Comparison of ENCODE assay signal across 8 mouse cellular contexts in genomic region chr2:153348100-153348831, GRCm38 (mm10). TPM values are rescaled to one million over a fixed set of nuclear protein-coding genes. Genes with fewer than 3 reads are reported as not detected.
A peak's percentile ranks its signal among the peaks of the same experiment; 100 is the strongest.
DNase-seq lines count a peak whose midpoint lies in the region; ATAC-seq and TF ChIP-seq lines count a peak whose summit lies in the region.

No protein-coding gene starts in this region.

- WGBS in neural tube, embryonic 11.5 days, result 77% methylated on average over 6 of the region's 6 CpGs
- 63% methylated on average over 6 of the region's 6 CpGs for WGBS in forebrain, embryonic 12.5 days
- WGBS in liver, embryonic 12.5 days (ENCODE audit: insufficient replicate concordance), result 15% methylated on average over 6 of the region's 6 CpGs
- 43% methylated on average over 6 of the region's 6 CpGs for WGBS in stomach, postnatal 0 days

- peaks cover 12% of the 10 kb centered on the region for H3K4me1 ChIP-seq in neural tube, embryonic 11.5 days (ENCODE audit: control insufficient read depth, insufficient read depth, low read length)
- H3K4me1 ChIP-seq in forebrain, embryonic 12.5 days, result peaks cover 39% of the 10 kb centered on the region
- peaks cover 69% of the 10 kb centered on the region for H3K4me1 ChIP-seq in liver, embryonic 12.5 days
- no peaks in the 10 kb centered on the region; the same call in 1 of the 2 replicates for H3K4me1 ChIP-seq in stomach, postnatal 0 days (replicated peaks; ENCODE audit: control insufficient read depth, insufficient read depth)

- H3K27ac ChIP-seq in neural tube, embryonic 11.5 days (ENCODE audit: low read depth, low read length), result no peak overlapping the region
- H3K27ac ChIP-seq in forebrain, embryonic 12.5 days, result no peak overlapping the region
- H3K27ac ChIP-seq in liver, embryonic 12.5 days, result peak overlapping the region; percentile 78
- no peak overlapping the region for H3K27ac ChIP-seq in stomach, postnatal 0 days (replicated peaks)

- TF ChIP-seq EP300 in stomach, postnatal 0 days (optimal IDR thresholded peaks at IDR 0.05), result no peak

- peak overlapping the region; percentile 76 for H3K4me2 ChIP-seq in neural tube, embryonic 11.5 days (ENCODE audit: low read depth)
- peak overlapping the region; percentile 62 for H3K4me2 ChIP-seq in forebrain, embryonic 12.5 days
- peak overlapping the region; percentile 79 for H3K4me2 ChIP-seq in liver, embryonic 12.5 days
- H3K4me2 ChIP-seq in stomach, postnatal 0 days (replicated peaks; ENCODE audit: low read depth), result 0 out of 2 replicates have a peak overlapping the region, but pooled peaks have one; percentile 14

- TF ChIP-seq CTCF in stomach, postnatal 0 days (IDR thresholded peaks at IDR 0.05; ENCODE audit: low read depth), result no peak

- no peak for DNase-seq in neural tube, embryonic 11.5 days (ENCODE audit: low spot score)
- no peak for DNase-seq in neural tube, embryonic 10.5 days (ENCODE audit: extremely low spot score, low spot score)
- DNase-seq in stomach, postnatal 0 days (ENCODE audit: low spot score), result no peak
- DNase-seq in embryo, embryonic 9.5 days (ENCODE audit: extremely low spot score), result no peak
- DNase-seq in urinary bladder, adult 2 months (ENCODE audit: low spot score), result no peak

- no peak overlapping the region for H3K9ac ChIP-seq in neural tube, embryonic 11.5 days (ENCODE audit: low read length)
- H3K9ac ChIP-seq in forebrain, embryonic 12.5 days, result 0 out of 2 replicates have a peak overlapping the region, but pooled peaks have one; percentile 25
- peak overlapping the region; percentile 98 for H3K9ac ChIP-seq in liver, embryonic 12.5 days
- no peak overlapping the region for H3K9ac ChIP-seq in stomach, postnatal 0 days (ENCODE audit: low read length)

- no peaks in the 10 kb centered on the region for H3K9me3 ChIP-seq in neural tube, embryonic 11.5 days (ENCODE audit: control insufficient read depth, low read length)
- H3K9me3 ChIP-seq in forebrain, embryonic 12.5 days, result no peaks in the 10 kb centered on the region
- no peaks in the 10 kb centered on the region for H3K9me3 ChIP-seq in liver, embryonic 12.5 days (replicated peaks)
- no peaks in the 10 kb centered on the region for H3K9me3 ChIP-seq in stomach, postnatal 0 days (ENCODE audit: control insufficient read depth, low read length)

- no peak for ATAC-seq in neural tube, embryonic 11.5 days (ENCODE audit: insufficient read depth, low FRiP score, low TSS enrichment)
- no peak for ATAC-seq in forebrain, embryonic 12.5 days (ENCODE audit: low FRiP score)
- ATAC-seq in liver, embryonic 12.5 days, result no peak
- no peak for ATAC-seq in stomach, postnatal 0 days (ENCODE audit: low FRiP score, low TSS enrichment)
- ATAC-seq in granulocyte monocyte progenitor cell, adult 5-6 weeks (replicated peaks; ENCODE audit: poor library complexity, severe bottlenecking), result no peak

- H3K27me3 ChIP-seq in neural tube, embryonic 11.5 days (ENCODE audit: control insufficient read depth, insufficient read depth, low read length), result no peaks in the 10 kb centered on the region
- no peaks in the 10 kb centered on the region for H3K27me3 ChIP-seq in forebrain, embryonic 12.5 days
- no peaks in the 10 kb centered on the region for H3K27me3 ChIP-seq in liver, embryonic 12.5 days (replicated peaks)
- no peaks in the 10 kb centered on the region for H3K27me3 ChIP-seq in stomach, postnatal 0 days (ENCODE audit: control insufficient read depth, insufficient read depth, low read length)

- peak overlapping the region; percentile 97; the same call in 1 of the 2 replicates for H3K4me3 ChIP-seq in neural tube, embryonic 11.5 days (ENCODE audit: low read depth, low read length)
- H3K4me3 ChIP-seq in forebrain, embryonic 12.5 days (replicated peaks), result peak overlapping the region; percentile 91
- H3K4me3 ChIP-seq in liver, embryonic 12.5 days, result peak overlapping the region; percentile 98
- no peak overlapping the region; the same call in 1 of the 2 replicates for H3K4me3 ChIP-seq in stomach, postnatal 0 days (ENCODE audit: low read depth, low read length)

- 0 out of 2 replicates have a peak, but pooled peaks cover under 1% of the 10 kb centered on the region for H3K36me3 ChIP-seq in neural tube, embryonic 11.5 days (ENCODE audit: control insufficient read depth, insufficient read depth, low read length)
- H3K36me3 ChIP-seq in forebrain, embryonic 12.5 days (replicated peaks), result peaks cover 12% of the 10 kb centered on the region
- H3K36me3 ChIP-seq in liver, embryonic 12.5 days, result peaks cover 23% of the 10 kb centered on the region
- H3K36me3 ChIP-seq in stomach, postnatal 0 days (ENCODE audit: control insufficient read depth, insufficient read depth, low read length), result no peaks in the 10 kb centered on the region

RNA-seq across cellular contexts. Expression of gene Asxl1, which starts 2.6 kb away (rescaled TPM):
- 20.7 and 24.6 TPM in 2 replicates for polyA plus RNA-seq in neural tube, embryonic 11.5 days (2014; fragmentation: Nextera tagmentation; extraction: Ambion mirVana)
- polyA plus RNA-seq in forebrain, embryonic 12.5 days (2016; fragmentation: Nextera tagmentation; extraction: Ambion mirVana), result 15.2 and 19.3 TPM in 2 replicates
- polyA plus RNA-seq in liver, embryonic 12.5 days (2016; fragmentation: Nextera tagmentation; extraction: Ambion mirVana), result 12.2 and 12.5 TPM in 2 replicates
- 5.9 TPM in 2 replicates for polyA plus RNA-seq in stomach, postnatal 0 days (2015; fragmentation: Nextera tagmentation; extraction: Ambion mirVana)
- total RNA-seq in granulocyte monocyte progenitor cell, adult 5-6 weeks (2014; fragmentation: Nextera tagmentation), result 28.1 and 48.1 TPM in 2 replicates
- total RNA-seq in granulocyte monocyte progenitor cell, adult 5-6 weeks (2017), result 19.9 and 21.2 TPM in 2 replicates
- 14.5 and 19.3 TPM in 2 replicates for polyA plus RNA-seq in urinary bladder, adult 2 months (2012; rRNA removed)

RNA-seq across cellular contexts. Expression of gene Kif3b, which starts 57.1 kb away (rescaled TPM):
- polyA plus RNA-seq in neural tube, embryonic 11.5 days (2014; fragmentation: Nextera tagmentation; extraction: Ambion mirVana), result 7.7 and 8.6 TPM in 2 replicates
- 11.4 and 11.9 TPM in 2 replicates for polyA plus RNA-seq in forebrain, embryonic 12.5 days (2016; fragmentation: Nextera tagmentation; extraction: Ambion mirVana)
- polyA plus RNA-seq in liver, embryonic 12.5 days (2016; fragmentation: Nextera tagmentation; extraction: Ambion mirVana), result 2.7 and 2.9 TPM in 2 replicates
- polyA plus RNA-seq in stomach, postnatal 0 days (2015; fragmentation: Nextera tagmentation; extraction: Ambion mirVana), result 3.1 and 3.2 TPM in 2 replicates
- total RNA-seq in granulocyte monocyte progenitor cell, adult 5-6 weeks (2014; fragmentation: Nextera tagmentation), result 6.9 and 7.7 TPM in 2 replicates
- total RNA-seq in granulocyte monocyte progenitor cell, adult 5-6 weeks (2017), result 9.1 and 11.3 TPM in 2 replicates
- polyA plus RNA-seq in urinary bladder, adult 2 months (2012; rRNA removed), result 14.5 TPM in 2 replicates

Comparison
In these comparisons a context has a peak if more than half of its experiments do, and no peak if none do; other contexts are left out.
1. H3K4me2 ChIP-seq: peak in every context shown above with its lines; median percentile 79 in liver, embryonic 12.5 days; 76 in neural tube, embryonic 11.5 days; 62 in forebrain, embryonic 12.5 days; 14 in stomach, postnatal 0 days.
2. H3K9ac ChIP-seq: peak in forebrain, embryonic 12.5 days (single experiment) and liver, embryonic 12.5 days (single experiment); none in neural tube, embryonic 11.5 days (single experiment) and stomach, postnatal 0 days (single experiment).